Mouse (Mus musculus) frontal cortex, postnatal 14 days (tissue): Measurements from ENCODE around the gene Rasgef1b.

ENCODE experiments used
- DNase-seq, 2 experiments: peaks; one replicate each; pipeline ENCODE4 v3.0.0; 2022; ENCODE audit warnings: low spot score in 2 of 2

The Rasgef1b gene

GRCm38 (mm10) chr5:99602244-99603023 lies 126.4 kb downstream of the Rasgef1b start:
- DNase-seq, result no peak

- no peak for DNase-seq
Measured at GRCm38 (mm10) chr5:99599376-99599775, 129.5 kb downstream of the Rasgef1b start.

GRCm38 (mm10) chr5:99598470-99599110 lies 130.3 kb downstream of the Rasgef1b start:
- peak in 1 of 2 experiments; percentile 36 for DNase-seq

- DNase-seq, result no peak
Measured at GRCm38 (mm10) chr5:99597701-99598100, 131.2 kb downstream of the Rasgef1b start.

GRCm38 (mm10) chr5:99591348-99591747 lies 137.5 kb downstream of the Rasgef1b start:
- no peak for DNase-seq

- no peak for DNase-seq
Measured at GRCm38 (mm10) chr5:99590539-99590938, 138.3 kb downstream of the Rasgef1b start.

GRCm38 (mm10) chr5:99587994-99588393 lies 140.9 kb downstream of the Rasgef1b start:
- DNase-seq, result no peak

- no peak for DNase-seq
Measured at GRCm38 (mm10) chr5:99587589-99587988, 141.3 kb downstream of the Rasgef1b start.

GRCm38 (mm10) chr5:99586287-99586686 lies 142.6 kb downstream of the Rasgef1b start:
- DNase-seq, result no peak

GRCm38 (mm10) chr5:99585166-99585898 lies 143.5 kb downstream of the Rasgef1b start:
- DNase-seq, result no peak

GRCm38 (mm10) chr5:99584266-99584665 lies 144.6 kb downstream of the Rasgef1b start:
- DNase-seq, result no peak

- no peak for DNase-seq
Measured at GRCm38 (mm10) chr5:99582055-99582454, 146.8 kb downstream of the Rasgef1b start.

GRCm38 (mm10) chr5:99578692-99579091 lies 150.2 kb downstream of the Rasgef1b start:
- no peak for DNase-seq

- no peak for DNase-seq
Measured at GRCm38 (mm10) chr5:99575897-99576296, 153.0 kb downstream of the Rasgef1b start.

GRCm38 (mm10) chr5:99564501-99565323 lies 164.2 kb downstream of the Rasgef1b start:
- no peak for DNase-seq

- DNase-seq, result no peak
Measured at GRCm38 (mm10) chr5:99562096-99562495, 166.8 kb downstream of the Rasgef1b start.

GRCm38 (mm10) chr5:99559814-99560213 lies 169.1 kb downstream of the Rasgef1b start:
- DNase-seq, result no peak

GRCm38 (mm10) chr5:99558231-99558630 lies 170.6 kb downstream of the Rasgef1b start:
- no peak for DNase-seq

- DNase-seq, result no peak
Measured at GRCm38 (mm10) chr5:99552645-99553044, 176.2 kb downstream of the Rasgef1b start.

GRCm38 (mm10) chr5:99544664-99545494 lies 184.0 kb downstream of the Rasgef1b start:
- DNase-seq, result no peak
